Mouse (Mus musculus) midbrain, embryonic 11.5 days (tissue): ENCODE data around the gene Acaa1a. TPM values are rescaled to one million over a fixed set of nuclear protein-coding genes. Genes with fewer than 3 reads are reported as not detected.

Experiments used
- ATAC-seq: fragments of 200-750 bp; cut with Nextera tagmentation; 2 replicates; pipeline ENCODE4 v1.8.0; 2017; ENCODE audit warnings: moderate TSS enrichment, moderate library complexity; ENCODE audit not compliant: low FRiP score
- DNase-seq: peaks from one replicate; pipeline ENCODE4 v3.0.0; 2015; ENCODE audit warnings: low spot score; ENCODE audit errors: missing footprints
- H3K27ac ChIP-seq: fragments of 300-500 bp; sonication (generic); 2 replicates; pipeline ENCODE4 v1.5.1; 2014; ENCODE audit warnings: low read depth, low read length
- H3K27me3 ChIP-seq: fragments of 300-500 bp; sonication (generic); 2 replicates; pipeline ENCODE4 v1.6.1; 2014; ENCODE audit warnings: mild to moderate bottlenecking, low read length, moderate library complexity, mixed read lengths; ENCODE audit not compliant: control insufficient read depth, insufficient read depth
- H3K36me3 ChIP-seq: fragments of 300-500 bp; sonication (generic); 2 replicates; pipeline ENCODE4 v1.6.1; 2014; ENCODE audit warnings: mild to moderate bottlenecking, low read length, moderate library complexity, mixed read lengths; ENCODE audit not compliant: control insufficient read depth, insufficient read depth
- H3K4me1 ChIP-seq: fragments of 300-500 bp; sonication (generic); 2 replicates; pipeline ENCODE4 v1.6.1; 2014; ENCODE audit warnings: low read length; ENCODE audit not compliant: control insufficient read depth, insufficient read depth
- H3K4me2 ChIP-seq: fragments of 300-500 bp; sonication (generic); 2 replicates; pipeline ENCODE4 v1.6.1; 2014; ENCODE audit warnings: mild to moderate bottlenecking, moderate library complexity
- H3K4me3 ChIP-seq: fragments of 300-500 bp; sonication (generic); 2 replicates; pipeline ENCODE4 v1.5.1; 2014; ENCODE audit warnings: low read depth, low read length
- H3K9ac ChIP-seq: fragments of 300-500 bp; sonication (generic); 2 replicates; pipeline ENCODE4 v1.6.1; 2014; ENCODE audit warnings: low read length
- H3K9me3 ChIP-seq: fragments of 300-500 bp; sonication (generic); 2 replicates; pipeline ENCODE4 v1.6.1; 2016; ENCODE audit warnings: low read length; ENCODE audit not compliant: control insufficient read depth
- WGBS: fragments of 180-500 bp; shearing (Covaris S2); extraction: QIAGEN DNeasy Blood & Tissue Kit; methylation state at CpG from one replicate; pipeline ENCODE4 v1.1.7; 2014; 5-methylcytosine and 5-hydroxymethylcytosine counted together
- polyA plus RNA-seq: library from polyadenylated mRNA; unstranded; fragments of >200 nt; fragmentation: Nextera tagmentation; extraction: Ambion mirVana; gene quantifications from 2 replicates; pipeline ENCODE4 v1.2.1, GENCODE M21; 2014

Acaa1a gene
- polyA plus RNA-seq, 1 experiment from 2014 or later, result 61.2 TPM

DNA sequence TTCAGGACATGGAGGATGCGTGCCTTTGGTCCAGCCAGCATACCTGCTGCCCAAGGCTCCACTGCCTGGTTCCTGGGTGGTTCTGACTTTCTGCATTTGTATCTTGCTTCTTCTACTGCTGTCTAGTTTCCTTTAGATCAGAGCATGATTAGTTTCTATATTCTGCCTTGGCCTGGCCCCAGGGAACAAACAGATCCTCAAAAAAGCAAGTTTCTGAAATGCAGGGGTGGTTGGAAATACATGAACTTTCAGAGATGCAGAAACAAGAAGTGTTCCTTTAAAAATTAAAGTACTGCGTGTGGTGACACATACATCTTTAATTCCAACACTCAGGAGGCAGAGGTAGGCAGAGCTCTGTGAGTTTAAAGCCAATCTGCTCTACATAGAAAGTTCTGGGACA lies 4.6 kb upstream of the Acaa1a start:
- Histone ChIP-seq H3K36me3 (no peaks in the 10 kb centered on the region), H3K9me3 (no peaks in the 10 kb centered on the region), H3K27me3 (peaks cover 3% of the 10 kb centered on the region; the same call in 1 of the 2 replicates), H3K9ac (no peak overlapping the region), H3K4me1 (no peaks in the 10 kb centered on the region), H3K27ac (no peak overlapping the region), H3K4me2 (no peak overlapping the region), H3K4me3 (no peak overlapping the region)
- ATAC-seq (no peak), DNase-seq (no peak)
- WGBS, result 85% methylated on average over 2 of the region's 2 CpGs

DNA sequence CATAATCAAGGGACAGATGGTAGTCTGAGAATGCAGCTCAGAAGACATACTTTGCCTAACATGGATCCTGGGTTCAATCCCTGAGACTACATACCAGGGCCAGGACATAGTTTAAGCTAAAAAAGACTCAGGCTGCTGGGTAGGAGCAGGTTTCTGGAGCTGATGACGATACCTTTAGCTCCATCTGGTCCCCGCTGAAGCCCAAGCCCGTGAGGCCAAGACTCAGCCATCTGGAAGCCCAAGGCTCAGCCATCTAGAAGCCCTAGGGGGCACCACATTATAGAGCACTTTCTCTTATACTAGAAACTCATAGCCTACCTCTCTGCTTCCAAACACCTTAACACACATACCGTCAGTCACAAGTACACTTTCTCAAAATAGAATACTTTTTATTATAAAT lies 3.9 kb upstream of the Acaa1a start:
- Histone ChIP-seq H3K27ac (no peak overlapping the region), H3K36me3 (no peaks in the 10 kb centered on the region), H3K4me3 (no peak overlapping the region), H3K4me1 (0 out of 2 replicates have a peak, but pooled peaks cover 2% of the 10 kb centered on the region), H3K27me3 (peaks cover 3% of the 10 kb centered on the region; the same call in 1 of the 2 replicates), H3K9ac (no peak overlapping the region), H3K4me2 (no peak overlapping the region), H3K9me3 (no peaks in the 10 kb centered on the region)
- ATAC-seq, result no peak
- 89% methylated on average over 4 of the region's 4 CpGs for WGBS
- no peak for DNase-seq

DNA sequence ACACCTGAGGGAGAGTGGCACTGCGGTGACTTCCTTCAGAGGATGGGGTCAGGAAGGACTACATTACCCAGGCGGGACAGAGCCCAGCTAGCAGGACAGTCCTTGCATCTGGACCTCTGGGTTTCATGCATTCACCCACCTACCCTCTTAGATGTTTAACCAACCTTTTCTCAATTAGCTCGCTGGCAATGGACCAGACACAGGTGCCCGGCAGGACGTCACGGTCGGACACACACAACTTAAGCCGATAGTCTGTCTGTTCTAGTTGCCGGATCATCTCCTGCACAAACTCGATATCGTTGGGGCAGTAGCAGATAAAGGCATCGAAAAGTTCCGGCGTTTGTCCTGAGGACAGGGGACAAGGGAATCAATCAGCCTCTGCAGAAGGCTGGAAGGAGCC lies 1.6 kb upstream of the Acaa1a start:
- 89% methylated on average over 14 of the region's 14 CpGs for WGBS
- Histone ChIP-seq H3K36me3 (no peaks in the 10 kb centered on the region), H3K27me3 (peaks cover 3% of the 10 kb centered on the region; the same call in 1 of the 2 replicates), H3K27ac (no peak overlapping the region), H3K4me1 (peaks cover 11% of the 10 kb centered on the region), H3K4me3 (no peak overlapping the region), H3K9me3 (no peaks in the 10 kb centered on the region), H3K9ac (no peak overlapping the region), H3K4me2 (no peak overlapping the region)
- no peak for ATAC-seq
- peak; percentile 47 for DNase-seq

DNA sequence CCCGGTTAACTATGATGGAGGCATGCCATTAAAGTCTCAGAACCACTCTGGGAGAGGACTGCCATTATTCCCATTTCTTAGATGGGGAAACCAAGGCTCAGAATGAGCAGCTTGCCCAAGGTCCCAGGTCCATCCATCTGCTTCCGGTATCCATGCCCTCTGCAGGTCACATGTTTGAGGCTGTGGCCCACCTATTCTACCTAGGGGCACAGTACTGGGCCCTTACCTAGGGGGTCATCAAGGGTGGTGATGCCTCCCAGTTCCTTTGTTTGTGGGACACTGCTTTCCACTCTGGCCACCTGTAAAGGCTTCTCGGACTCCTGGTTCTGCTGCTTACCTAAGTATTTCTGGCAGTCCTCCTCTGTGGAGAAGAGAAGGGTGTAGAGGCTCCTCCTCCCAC lies 1.1 kb upstream of the Acaa1a start:
- Histone ChIP-seq H3K9ac (no peak overlapping the region), H3K4me3 (no peak overlapping the region), H3K4me2 (no peak overlapping the region), H3K27ac (no peak overlapping the region), H3K4me1 (peaks cover 11% of the 10 kb centered on the region), H3K9me3 (no peaks in the 10 kb centered on the region), H3K36me3 (no peaks in the 10 kb centered on the region), H3K27me3 (peaks cover 3% of the 10 kb centered on the region; the same call in 1 of the 2 replicates)
- ATAC-seq, result no peak
- peak; percentile 59 for DNase-seq
- WGBS, result 96% methylated on average over 3 of the region's 3 CpGs

DNA sequence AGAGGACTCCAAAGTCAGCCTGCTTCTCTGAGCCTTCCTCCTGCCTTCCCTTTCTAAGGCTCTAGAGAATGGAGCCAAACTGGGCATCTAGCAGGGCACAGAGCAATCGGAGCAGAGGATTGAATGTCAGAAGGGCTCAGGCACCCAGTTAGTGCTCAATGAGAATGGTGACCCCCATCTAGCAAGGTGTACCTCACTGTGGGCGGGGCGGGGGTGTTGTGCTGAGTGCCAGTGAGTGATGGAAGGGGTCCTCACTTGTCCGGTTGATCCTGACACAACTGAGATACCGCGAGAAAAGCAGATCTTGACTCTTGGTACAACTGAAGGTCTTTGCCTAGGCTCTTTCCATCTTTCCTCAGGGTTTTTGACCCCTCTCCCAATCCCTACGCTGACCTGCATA lies 370 bp upstream of the Acaa1a start:
- Histone ChIP-seq H3K27me3 (peaks cover 3% of the 10 kb centered on the region; the same call in 1 of the 2 replicates), H3K27ac (no peak overlapping the region), H3K9ac (no peak overlapping the region; the same call in 1 of the 2 replicates), H3K4me1 (peaks cover 11% of the 10 kb centered on the region), H3K36me3 (0 out of 2 replicates have a peak, but pooled peaks cover 2% of the 10 kb centered on the region), H3K9me3 (no peaks in the 10 kb centered on the region), H3K4me2 (peak overlapping the region; percentile 68; the same call in 1 of the 2 replicates), H3K4me3 (peak overlapping the region; percentile 66; the same call in 1 of the 2 replicates)
- 53% methylated on average over 7 of the region's 7 CpGs for WGBS
- ATAC-seq, result no peak
- DNase-seq, result no peak

DNA sequence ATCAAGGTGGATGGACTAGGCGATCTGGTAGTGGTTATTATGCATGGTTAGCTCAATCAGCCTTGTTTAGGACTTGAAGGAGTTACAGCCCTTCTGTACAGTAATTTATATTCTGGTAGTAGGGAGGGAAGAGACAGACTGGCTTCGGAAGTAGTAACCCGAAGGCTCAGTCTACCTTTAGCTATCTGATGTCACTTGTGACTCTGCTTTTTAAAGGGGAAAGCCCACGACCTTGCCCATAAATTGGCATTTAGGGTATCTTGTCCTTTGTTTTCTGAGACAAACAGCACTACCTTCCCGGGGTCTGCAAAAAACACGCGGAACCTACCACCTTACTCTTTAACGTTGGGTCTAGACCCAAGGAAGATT lies 720 bp downstream of the Acaa1a start:
- 4% methylated on average over 8 of the region's 8 CpGs for WGBS
- Histone ChIP-seq H3K9me3 (no peaks in the 10 kb centered on the region), H3K36me3 (peaks cover 3% of the 10 kb centered on the region; the same call in 1 of the 2 replicates), H3K27me3 (peaks cover 3% of the 10 kb centered on the region; the same call in 1 of the 2 replicates), H3K4me2 (peak overlapping the region; percentile 68), H3K27ac (no peak overlapping the region), H3K4me3 (peak overlapping the region; percentile 66), H3K9ac (peak overlapping the region; percentile 57; the same call in 1 of the 2 replicates), H3K4me1 (peaks cover 11% of the 10 kb centered on the region)
- ATAC-seq (no peak), DNase-seq (peak; percentile 90)

DNA sequence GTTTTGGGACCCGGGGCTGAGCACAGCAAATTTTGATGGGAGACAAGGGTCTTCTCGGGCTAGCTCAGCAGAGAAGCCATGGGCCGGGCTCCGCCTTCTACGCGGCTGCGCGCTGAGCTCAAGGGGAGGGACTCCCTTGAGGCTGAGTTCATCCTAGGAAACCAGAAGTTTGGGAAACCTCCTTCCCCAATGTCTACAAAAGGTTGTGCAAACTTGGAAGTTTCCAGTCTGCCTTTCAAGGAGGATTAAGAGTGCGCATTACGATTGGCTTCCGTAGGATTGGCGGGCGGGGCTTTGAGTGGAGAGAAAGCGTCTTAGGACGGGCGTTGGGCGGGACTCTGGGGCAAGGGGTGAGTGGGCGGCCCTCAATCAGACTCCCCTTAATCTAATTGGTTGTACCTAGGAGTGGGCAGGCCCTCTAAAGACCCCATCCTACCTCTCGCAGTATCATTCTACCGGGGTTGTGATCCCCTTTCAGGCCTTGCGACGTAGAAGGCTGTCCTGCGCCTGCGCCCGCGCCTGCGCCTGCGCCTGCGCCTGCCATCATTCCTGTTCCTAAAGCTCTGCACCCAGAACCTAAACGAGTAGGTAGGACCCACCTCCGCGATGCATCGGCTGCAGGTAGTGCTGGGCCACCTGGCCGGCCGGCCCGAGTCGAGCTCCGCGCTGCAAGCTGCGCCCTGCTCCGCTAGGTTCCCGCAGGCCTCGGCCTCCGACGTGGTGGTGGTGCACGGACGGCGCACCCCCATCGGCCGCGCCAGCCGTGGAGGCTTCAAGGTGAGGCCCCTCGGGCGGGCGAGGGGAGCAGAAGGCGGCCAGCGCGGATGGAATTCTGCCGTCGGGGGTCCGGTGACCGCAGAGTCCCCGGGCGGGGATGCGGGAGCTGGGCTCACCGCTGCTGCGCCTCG lies 1.7 kb downstream of the Acaa1a start, which contains the start of gene Myd88:
TSS of gene Myd88 (minus strand) at position 503 of the 908 bp plus-strand sequence.
- ATAC-seq (peak; percentile 98), DNase-seq (peak; percentile 98)
- Histone ChIP-seq H3K27me3 (peaks cover 3% of the 10 kb centered on the region; the same call in 1 of the 2 replicates), H3K36me3 (peaks cover 9% of the 10 kb centered on the region), H3K9ac (peak within 1 kb of the TSS; percentile 84), H3K4me3 (peak within 1 kb of the TSS; percentile 66), H3K9me3 (no peaks in the 10 kb centered on the region), H3K4me2 (peak within 1 kb of the TSS; percentile 68), H3K4me1 (peaks cover 11% of the 10 kb centered on the region), H3K27ac (peak within 1 kb of the TSS; percentile 46; the same call in 1 of the 2 replicates)
- WGBS, result under 1% methylated on average over 68 of the region's 68 CpGs

DNA sequence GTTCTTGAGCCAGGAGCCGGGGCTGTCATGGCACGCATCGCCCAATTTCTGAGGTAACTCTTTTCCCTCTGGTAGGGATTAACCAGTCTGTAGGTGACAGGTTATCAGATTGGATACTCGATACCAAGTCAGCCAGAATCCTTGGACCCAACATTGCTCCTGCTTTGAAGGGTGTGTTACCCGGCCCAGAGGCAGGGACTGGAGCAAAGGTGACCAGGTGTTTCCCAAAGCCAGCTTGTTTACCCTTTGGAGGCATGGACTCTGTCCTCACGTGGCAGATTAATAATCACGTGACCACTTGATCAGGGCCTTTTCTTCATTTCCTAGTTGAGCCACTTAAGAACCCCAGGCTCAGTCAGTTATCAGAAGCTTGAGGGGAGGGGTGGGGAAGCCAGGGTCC lies 3.3 kb downstream of the Acaa1a start:
- Histone ChIP-seq H3K9me3 (no peaks in the 10 kb centered on the region), H3K27me3 (peaks cover 3% of the 10 kb centered on the region; the same call in 1 of the 2 replicates), H3K4me1 (peaks cover 11% of the 10 kb centered on the region), H3K4me3 (no peak overlapping the region), H3K27ac (no peak overlapping the region), H3K36me3 (peaks cover 9% of the 10 kb centered on the region), H3K4me2 (no peak overlapping the region), H3K9ac (no peak overlapping the region)
- 88% methylated on average over 7 of the region's 7 CpGs for WGBS
- ATAC-seq (no peak), DNase-seq (peak; percentile 69)

DNA sequence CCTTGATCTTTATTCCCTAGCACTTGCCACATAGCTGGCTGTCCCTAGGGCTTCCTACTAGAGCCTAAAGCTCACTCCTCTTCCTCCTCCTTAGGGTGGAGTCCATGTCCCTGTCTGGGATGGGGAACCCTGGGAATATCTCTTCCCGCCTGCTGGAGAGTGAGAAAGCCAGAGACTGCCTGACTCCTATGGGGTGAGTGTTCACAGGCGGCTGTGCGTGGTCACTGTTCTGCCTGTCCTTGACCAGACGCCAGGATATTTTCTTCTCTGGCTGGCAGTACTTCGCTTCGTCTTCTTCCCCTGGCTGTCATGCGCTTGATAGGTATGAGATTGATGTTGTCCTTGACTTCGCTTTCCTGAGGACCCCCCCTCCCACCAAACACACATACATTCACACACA lies 6.9 kb downstream of the Acaa1a start:
- Histone ChIP-seq H3K4me2 (no peak overlapping the region), H3K4me1 (peaks cover 8% of the 10 kb centered on the region), H3K9ac (no peak overlapping the region), H3K27me3 (no peaks in the 10 kb centered on the region), H3K27ac (no peak overlapping the region), H3K36me3 (peaks cover 17% of the 10 kb centered on the region), H3K4me3 (no peak overlapping the region), H3K9me3 (no peaks in the 10 kb centered on the region)
- no peak for ATAC-seq
- WGBS, result 96% methylated on average over 8 of the region's 8 CpGs
- DNase-seq, result peak; percentile 60
